Mouse (Mus musculus) olfactory bulb, adult 2 months (tissue): ENCODE data around the gene Fam171a2.

ENCODE experiments used
- CTCF ChIP-seq: fragments of 200-500 bp; IDR thresholded peaks from 2 replicates; pipeline ENCODE4 v1.5.1; 2012; ENCODE audit warnings: low read depth, mild to moderate bottlenecking, low read length, moderate library complexity; ENCODE audit not compliant: insufficient read depth
- POLR2A ChIP-seq: fragments of 200-500 bp; IDR thresholded peaks from 2 replicates; pipeline ENCODE4 v1.6.1; 2012; ENCODE audit warnings: mild to moderate bottlenecking, low read depth, low read length, moderate library complexity; ENCODE audit not compliant: insufficient read depth

- TF ChIP-seq CTCF (no peak), POLR2A (no peak; the same call in 1 of the 2 replicates)
Measured at GRCm38 (mm10) chr11:102408344-102408876, 39.1 kb downstream of the Fam171a2 start.
